Mouse (Mus musculus) midbrain, postnatal 0 days (tissue): ENCODE results near the gene Lyrm7. TPM values are rescaled to one million over a fixed set of nuclear protein-coding genes. Genes with fewer than 3 reads are reported as not detected.
"Not testable (repeated sequence)": the region's sequence is repeated elsewhere in the genome, so short reads cannot be mapped to it uniquely, and the experiment has no call there.

ENCODE experiments used
- ATAC-seq: fragments of 200-750 bp; cut with Nextera tagmentation; 2 replicates; pipeline ENCODE4 v1.8.0; 2017; ENCODE audit warnings: moderate number of reproducible peaks, mild to moderate bottlenecking, moderate TSS enrichment, moderate library complexity; ENCODE audit not compliant: low FRiP score
- DNase-seq: peaks from one replicate; pipeline ENCODE4 v3.0.0-alpha.2; 2015; ENCODE audit warnings: low spot score
- H3K27ac ChIP-seq: fragments of 300-500 bp; sonication (generic); 2 replicates; pipeline ENCODE4 v1.5.1; 2014; ENCODE audit warnings: low read depth, mild to moderate bottlenecking, low read length, mixed read lengths
- H3K27me3 ChIP-seq: fragments of 300-500 bp; sonication (generic); 2 replicates; pipeline ENCODE4 v1.6.1; 2014; ENCODE audit warnings: low read length, control low read depth, mixed read lengths; ENCODE audit not compliant: insufficient read depth
- H3K36me3 ChIP-seq: fragments of 300-500 bp; sonication (generic); 2 replicates; pipeline ENCODE4 v1.6.1; 2014; ENCODE audit warnings: low read length, control low read depth, mixed read lengths; ENCODE audit not compliant: insufficient read depth
- H3K4me1 ChIP-seq: fragments of 300-500 bp; sonication (generic); 2 replicates; pipeline ENCODE4 v1.6.1; 2014; ENCODE audit warnings: mild to moderate bottlenecking, control low read depth, antibody characterized with exemption, low read length, mixed read lengths; ENCODE audit not compliant: insufficient read depth
- H3K4me2 ChIP-seq: fragments of 300-500 bp; sonication (generic); 2 replicates; pipeline ENCODE4 v1.6.1; 2014; ENCODE audit warnings: low read depth, mild to moderate bottlenecking, low read length, mixed read lengths; ENCODE audit not compliant: poor library complexity, severe bottlenecking
- H3K4me3 ChIP-seq: fragments of 300-500 bp; sonication (generic); 2 replicates; pipeline ENCODE4 v1.5.1; 2014; ENCODE audit warnings: low read depth, mild to moderate bottlenecking, low read length, moderate library complexity
- H3K9ac ChIP-seq: fragments of 300-500 bp; sonication (generic); replicated peaks from 2 replicates; pipeline ENCODE4 v1.6.1; 2014; ENCODE audit warnings: mild to moderate bottlenecking, low read length, moderate library complexity, mixed read lengths; ENCODE audit not compliant: poor library complexity, severe bottlenecking
- H3K9me3 ChIP-seq: fragments of 300-500 bp; sonication (generic); 2 replicates; pipeline ENCODE4 v1.6.1; 2016; ENCODE audit warnings: low read length, control low read depth
- CTCF ChIP-seq: IDR thresholded peaks from 2 replicates; pipeline ENCODE4 v1.5.1; 2016; ENCODE audit warnings: antibody characterized with exemption, mild to moderate bottlenecking
- WGBS: fragments of 180-500 bp; shearing (Covaris S2); extraction: QIAGEN DNeasy Blood & Tissue Kit; methylation state at CpG from one replicate; pipeline ENCODE4 v1.1.7; 2014; 5-methylcytosine and 5-hydroxymethylcytosine counted together
- polyA plus RNA-seq: library from polyadenylated mRNA; unstranded; fragments of >200 nt; fragmentation: Nextera tagmentation; extraction: Ambion mirVana; gene quantifications from 2 replicates; pipeline ENCODE4 v1.2.1, GENCODE M21; 2015
- total RNA-seq: library from RNA; depleted of rRNA; stranded (reverse); fragments of >200 nt; gene quantifications from 2 replicates; pipeline ENCODE4 v1.2.3, GENCODE M21; 2014

Lyrm7 gene
- total and polyA plus RNA-seq, 2 experiments from 2014 or later = 3.2 to 8.8 TPM

DNA sequence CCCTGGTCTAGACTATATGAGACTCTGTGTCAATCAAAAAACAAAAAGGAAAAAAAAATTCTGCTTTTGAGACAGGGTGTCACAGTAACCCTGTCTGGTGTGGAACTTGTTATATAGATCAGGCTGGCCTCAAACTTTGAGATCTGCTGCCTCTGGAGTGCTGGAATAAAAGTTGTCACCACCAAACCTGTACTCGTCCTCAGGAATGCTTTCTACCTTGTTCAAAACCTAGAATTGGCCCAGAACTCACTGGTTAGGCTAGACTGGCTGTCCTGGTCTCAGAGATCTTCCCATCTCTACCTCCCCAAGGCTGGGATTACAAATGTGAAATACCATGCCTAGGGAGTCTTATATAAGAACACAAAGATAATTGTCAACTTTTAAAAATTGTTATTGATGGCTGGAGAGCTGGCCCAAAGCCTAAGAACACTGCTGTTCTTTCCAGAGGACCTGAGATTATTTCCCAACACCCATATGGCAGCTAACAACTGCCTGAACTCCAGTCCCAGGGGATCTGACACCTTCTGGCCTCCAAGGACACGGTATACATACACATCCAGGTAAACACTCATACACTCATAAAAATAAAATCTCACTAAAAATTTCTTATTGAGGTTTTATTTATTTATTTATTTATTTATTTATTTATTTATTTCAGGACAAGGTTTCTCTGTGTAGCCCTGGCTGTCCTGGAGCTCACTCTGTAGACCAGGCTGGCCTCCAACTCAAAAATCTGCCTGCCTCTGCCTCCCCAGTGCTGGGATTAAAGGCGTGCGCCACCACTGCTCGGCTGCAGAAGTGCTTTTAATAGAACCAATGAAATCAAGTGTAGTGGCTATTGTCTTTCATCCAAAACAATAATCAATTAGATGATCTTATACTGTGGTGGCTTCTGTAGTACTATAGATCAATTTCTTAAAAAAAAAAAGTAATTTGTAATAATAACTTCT, 1.0 kb upstream of the Lyrm7 start:
- WGBS = 91% methylated on average over 5 of the region's 5 CpGs
- no peaks in the 10 kb centered on the region for H3K27me3 ChIP-seq
- no peak overlapping the region for H3K4me2 ChIP-seq
- DNase-seq (no peak), ATAC-seq (no peak)
- H3K27ac ChIP-seq = 0 out of 2 replicates have a peak overlapping the region, but pooled peaks have one; percentile 85
- H3K36me3 ChIP-seq = no peaks in the 10 kb centered on the region
- H3K9me3 ChIP-seq = no peaks in the 10 kb centered on the region
- no peak overlapping the region for H3K9ac ChIP-seq
- no peak overlapping the region for H3K4me3 ChIP-seq
- H3K4me1 ChIP-seq = 0 out of 2 replicates have a peak, but pooled peaks cover 3% of the 10 kb centered on the region
- TF ChIP-seq CTCF = no peak

DNA sequence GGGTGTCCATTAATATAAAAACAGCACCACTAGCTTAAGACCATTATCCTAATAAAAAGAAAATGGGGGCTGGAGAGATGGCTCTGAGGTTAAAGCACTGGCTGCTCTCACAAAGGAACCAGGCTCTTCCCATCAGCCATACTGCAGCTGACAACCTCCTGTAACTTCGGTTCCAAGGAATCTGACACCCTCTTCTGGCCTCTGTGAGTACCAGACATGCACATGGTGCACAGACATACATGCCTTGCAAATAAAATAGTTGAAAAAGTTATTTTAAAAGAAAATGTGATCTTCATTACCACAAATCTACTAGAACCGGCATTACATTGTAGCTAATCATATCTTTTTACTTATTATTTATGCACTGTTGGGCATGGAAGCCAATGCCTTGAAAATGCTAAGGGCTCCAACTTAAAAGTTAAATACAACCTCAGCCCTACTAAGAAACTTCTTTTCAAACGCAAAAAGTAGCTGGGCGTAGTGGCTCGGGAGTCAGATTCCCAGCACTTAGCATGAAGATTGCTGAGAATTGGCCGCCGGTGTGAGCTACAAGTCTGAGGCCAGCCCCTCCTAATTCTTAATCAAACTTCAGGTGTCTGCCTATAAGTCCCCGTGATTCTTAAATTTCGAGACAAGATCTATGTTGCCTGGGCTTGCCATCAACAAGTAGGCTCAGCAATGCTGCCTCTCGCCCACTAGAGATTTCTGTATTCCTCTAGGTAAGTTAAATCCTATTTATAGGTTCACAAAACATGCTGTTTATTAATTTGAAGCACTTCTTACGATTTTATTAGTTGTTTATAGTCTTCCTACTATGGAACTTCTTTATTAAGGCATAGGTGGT, 1.2 kb downstream of the Lyrm7 start:
- Histone ChIP-seq H3K27me3 (no peaks in the 10 kb centered on the region), H3K9ac (peak overlapping the region; percentile 71), H3K9me3 (no peaks in the 10 kb centered on the region), H3K4me2 (peak overlapping the region; percentile 69), H3K4me1 (no peaks in the 10 kb centered on the region), H3K36me3 (no peaks in the 10 kb centered on the region), H3K27ac (peak overlapping the region; percentile 85), H3K4me3 (peak overlapping the region; percentile 48)
- whole genome bisulfite sequencing = 24% methylated on average over 11 of the region's 11 CpGs
- TF ChIP-seq CTCF = peak; percentile 72
- DNase-seq (peak; percentile 74), ATAC-seq (no peak)

DNA sequence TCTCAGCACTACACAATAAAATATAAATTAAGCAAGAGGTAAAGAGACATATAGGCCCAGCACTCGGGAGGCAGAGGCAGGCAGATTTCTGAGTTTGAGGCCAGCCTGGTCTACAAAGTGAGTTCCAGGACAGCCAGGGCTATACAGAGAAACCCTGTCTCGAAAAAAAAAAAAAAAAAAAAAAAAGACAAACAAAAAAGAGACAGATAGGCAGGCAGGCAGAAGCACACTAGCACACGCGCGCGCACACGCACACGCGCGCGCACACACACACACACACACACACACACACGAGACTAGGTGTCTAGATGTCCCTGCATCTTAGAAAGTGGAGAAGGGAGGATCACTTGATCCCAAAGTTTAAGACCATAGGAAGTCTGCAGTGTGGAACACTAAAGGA, 1.8 kb downstream of the Lyrm7 start:
- H3K4me3 ChIP-seq, H3K4me2 ChIP-seq, H3K4me1 ChIP-seq, H3K9me3 ChIP-seq, H3K27ac ChIP-seq, H3K36me3 ChIP-seq, H3K27me3 ChIP-seq, ATAC-seq, DNase-seq, H3K9ac ChIP-seq: not testable (repeated sequence)
- 96% methylated on average over 11 of the region's 12 CpGs for WGBS

DNA sequence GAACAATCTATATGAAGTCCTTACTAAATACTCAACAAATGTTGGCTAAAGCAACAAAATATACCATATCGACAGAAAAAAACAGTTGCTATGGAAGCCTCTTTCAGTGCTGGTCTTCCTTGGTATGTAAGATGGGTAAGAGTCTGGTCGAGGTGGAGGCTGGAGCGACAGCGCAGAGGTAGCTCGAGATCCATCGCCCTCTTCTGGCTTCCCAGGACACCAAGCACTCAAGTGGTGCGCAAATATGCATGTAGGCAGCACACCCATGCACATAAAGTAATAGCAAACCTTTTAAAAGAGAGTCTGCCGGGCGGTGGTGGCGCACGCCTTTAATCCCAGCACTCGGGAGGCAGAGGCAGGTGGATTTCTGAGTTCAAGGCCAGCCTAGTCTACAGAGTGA, 9.1 kb downstream of the Lyrm7 start:
- H3K27ac ChIP-seq = no peak overlapping the region
- no peaks in the 10 kb centered on the region for H3K27me3 ChIP-seq
- H3K9me3 ChIP-seq = no peaks in the 10 kb centered on the region
- H3K4me2 ChIP-seq = no peak overlapping the region
- WGBS = 96% methylated on average over 12 of the region's 12 CpGs
- H3K4me1 ChIP-seq = no peaks in the 10 kb centered on the region
- no peak for ATAC-seq
- DNase-seq = no peak
- H3K4me3 ChIP-seq = no peak overlapping the region
- TF ChIP-seq CTCF = no peak
- H3K36me3 ChIP-seq = no peaks in the 10 kb centered on the region
- no peak overlapping the region for H3K9ac ChIP-seq

DNA sequence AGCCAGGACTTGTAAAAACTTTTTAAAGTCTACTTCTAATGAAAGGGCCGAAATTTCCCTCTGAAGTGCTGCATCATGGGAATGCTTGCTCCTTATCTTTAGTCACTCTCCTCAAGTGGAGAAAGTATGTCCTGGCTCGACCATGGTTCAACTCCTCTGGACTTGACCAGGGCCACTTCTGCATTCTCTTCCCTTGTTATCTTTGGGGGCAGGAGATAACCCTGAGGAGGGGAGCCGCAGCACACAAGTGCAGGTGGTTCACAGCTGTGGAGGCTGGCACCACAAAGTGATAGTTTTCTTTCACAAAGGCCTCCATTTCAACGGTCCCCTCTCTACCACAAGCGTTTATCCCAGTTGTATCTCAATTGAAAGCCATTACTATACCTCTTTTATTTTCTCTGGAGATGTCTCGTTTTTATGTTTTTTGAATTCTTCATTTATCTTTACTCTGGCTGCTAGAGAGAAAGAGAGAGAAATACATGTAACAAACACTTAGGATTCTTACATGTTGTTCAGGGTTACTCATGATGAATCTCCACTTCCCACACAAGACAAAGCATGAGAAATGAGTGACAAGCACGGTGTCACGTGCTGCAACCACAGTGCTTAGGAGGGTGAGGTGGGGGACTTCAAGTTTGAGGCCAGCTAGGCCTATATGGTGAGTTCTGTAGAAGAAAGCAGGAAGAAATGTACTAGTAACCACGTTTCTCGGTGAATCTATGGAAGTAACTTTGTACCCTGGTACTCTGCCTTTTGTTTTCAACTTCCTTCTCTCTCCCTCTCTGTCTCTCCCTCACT, 10.6 kb downstream of the Lyrm7 start:
- no peak for TF ChIP-seq CTCF
- H3K9me3 ChIP-seq = no peaks in the 10 kb centered on the region
- H3K36me3 ChIP-seq = no peaks in the 10 kb centered on the region
- no peak overlapping the region for H3K9ac ChIP-seq
- DNase-seq = no peak
- ATAC-seq = no peak
- no peak overlapping the region for H3K4me3 ChIP-seq
- no peak overlapping the region for H3K27ac ChIP-seq
- no peak overlapping the region for H3K4me2 ChIP-seq
- H3K27me3 ChIP-seq = no peaks in the 10 kb centered on the region
- WGBS = 90% methylated on average over 10 of the region's 10 CpGs
- no peaks in the 10 kb centered on the region for H3K4me1 ChIP-seq
